Mouse (Mus musculus) forebrain, embryonic 12.5 days (tissue): ENCODE results near the gene Fgfr1op2. TPM values are rescaled to one million over a fixed set of nuclear protein-coding genes. Genes with fewer than 3 reads are reported as not detected.

ENCODE experiments used
- ATAC-seq: fragments of 200-750 bp; cut with Nextera tagmentation; 2 replicates; pipeline ENCODE4 v1.8.0; 2017; ENCODE audit warnings: moderate TSS enrichment; ENCODE audit not compliant: low FRiP score
- H3K27ac ChIP-seq: fragments of 300-500 bp; sonication (generic); 2 replicates; pipeline ENCODE4 v1.5.1; 2016; ENCODE audit warnings: mild to moderate bottlenecking
- H3K27me3 ChIP-seq: fragments of 300-500 bp; sonication (generic); 2 replicates; pipeline ENCODE4 v1.6.1; 2016; ENCODE audit warnings: mild to moderate bottlenecking
- H3K36me3 ChIP-seq: fragments of 300-500 bp; sonication (generic); replicated peaks from 2 replicates; pipeline ENCODE4 v1.6.1; 2016; ENCODE audit warnings: mild to moderate bottlenecking
- H3K4me1 ChIP-seq: fragments of 300-500 bp; sonication (generic); 2 replicates; pipeline ENCODE4 v1.6.1; 2016
- H3K4me2 ChIP-seq: fragments of 300-500 bp; sonication (generic); 2 replicates; pipeline ENCODE4 v1.6.1; 2016; ENCODE audit warnings: mild to moderate bottlenecking, moderate library complexity
- H3K4me3 ChIP-seq: fragments of 300-500 bp; sonication (generic); replicated peaks from 2 replicates; pipeline ENCODE4 v1.5.1; 2016; ENCODE audit warnings: mild to moderate bottlenecking
- H3K9ac ChIP-seq: fragments of 300-500 bp; sonication (generic); 2 replicates; pipeline ENCODE4 v1.6.1; 2016; ENCODE audit warnings: mild to moderate bottlenecking
- H3K9me3 ChIP-seq: fragments of 300-500 bp; sonication (generic); 2 replicates; pipeline ENCODE4 v1.6.1; 2016
- WGBS: fragments of 180-500 bp; shearing (Covaris S2); methylation state at CpG from one replicate; pipeline ENCODE4 v1.1.7; 2016; 5-methylcytosine and 5-hydroxymethylcytosine counted together
- polyA plus RNA-seq: library from polyadenylated mRNA; unstranded; fragments of >200 nt; fragmentation: Nextera tagmentation; extraction: Ambion mirVana; gene quantifications from 2 replicates; pipeline ENCODE4 v1.2.1, GENCODE M21; 2016

The Fgfr1op2 gene
- 74.9 and 77.4 TPM in 2 replicates for polyA plus RNA-seq

DNA sequence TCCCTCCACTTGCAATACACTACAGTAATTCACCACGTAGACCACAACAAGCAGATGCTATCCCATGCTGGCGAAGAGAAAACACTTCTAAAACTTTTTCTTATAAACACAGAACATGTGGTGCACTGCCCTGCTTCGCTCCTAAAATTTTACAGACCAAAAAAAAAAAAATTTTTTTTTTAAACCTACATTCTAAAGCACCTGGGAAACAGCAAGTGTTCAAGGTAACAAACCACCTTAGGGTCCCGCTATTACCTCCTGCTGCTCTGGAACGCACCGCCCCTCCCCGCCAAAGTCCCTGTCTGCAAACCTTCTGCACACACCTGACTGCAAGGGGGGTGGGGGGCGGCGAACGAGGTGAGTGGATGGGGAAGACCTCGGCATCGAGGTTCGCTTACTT, at the start of gene Fgfr1op2:
Gene Fgfr1op2, plus strand, starts transcription at position 301 of the 400 bp plus-strand sequence.
- ATAC-seq: no peak
- Histone ChIP-seq H3K27ac (peak within 1 kb of the TSS; percentile 96), H3K4me3 (peak within 1 kb of the TSS; percentile 93), H3K9me3 (no peaks in the 10 kb centered on the region), H3K4me1 (peaks cover 31% of the 10 kb centered on the region), H3K4me2 (peak within 1 kb of the TSS; percentile 79), H3K27me3 (no peaks in the 10 kb centered on the region), H3K9ac (peak within 1 kb of the TSS; percentile 88), H3K36me3 (no peaks in the 10 kb centered on the region)
- 1% methylated on average over 13 of the region's 13 CpGs for WGBS

DNA sequence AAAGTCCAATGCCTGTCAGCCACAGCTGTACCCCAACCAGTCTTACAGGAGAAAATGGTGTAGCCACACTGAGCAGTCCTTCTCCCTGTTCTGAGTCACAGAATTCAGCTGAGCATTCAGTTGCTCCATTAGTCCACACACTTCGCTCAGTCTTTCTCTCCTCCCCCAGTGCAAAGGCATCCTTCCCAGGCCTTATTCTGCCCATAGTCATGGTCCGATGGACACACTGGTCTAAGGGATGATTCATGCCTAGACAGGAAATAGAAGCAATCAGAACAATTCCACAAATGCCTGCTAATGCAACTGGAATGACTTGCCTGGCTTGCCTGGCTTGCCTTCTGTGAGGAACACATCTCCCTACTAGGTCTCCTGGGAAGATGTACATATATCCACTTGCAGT, 49.5 kb upstream of the Fgfr1op2 start:
- WGBS: 89% methylated on average over 2 of the region's 2 CpGs
- ATAC-seq: no peak
- H3K27ac ChIP-seq: no peak overlapping the region
- H3K27me3 ChIP-seq: no peaks in the 10 kb centered on the region
- no peaks in the 10 kb centered on the region for H3K36me3 ChIP-seq
- H3K4me2 ChIP-seq: no peak overlapping the region
- no peaks in the 10 kb centered on the region; the same call in 1 of the 2 replicates for H3K9me3 ChIP-seq
- H3K4me3 ChIP-seq: no peak overlapping the region
- H3K4me1 ChIP-seq: no peaks in the 10 kb centered on the region
- H3K9ac ChIP-seq: no peak overlapping the region

DNA sequence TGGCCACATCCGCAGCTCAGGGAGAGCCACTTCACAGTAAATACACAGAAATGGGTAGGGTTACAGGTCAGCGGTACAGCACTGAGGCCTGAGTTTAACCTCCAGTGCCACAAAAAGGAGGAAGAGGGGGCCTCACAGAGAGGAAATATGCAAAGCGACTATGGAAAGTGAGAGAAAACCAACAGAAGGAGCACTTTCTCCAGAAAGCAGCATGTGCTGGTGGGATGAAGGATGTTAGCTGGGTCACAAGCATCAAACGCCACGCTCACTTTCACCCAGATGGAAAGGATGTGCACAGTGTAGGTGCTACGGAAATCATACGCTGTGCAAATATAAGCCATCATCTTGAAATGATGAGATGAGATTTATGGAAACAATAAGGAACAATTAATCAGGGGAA, 46.6 kb upstream of the Fgfr1op2 start:
- no peak overlapping the region for H3K4me2 ChIP-seq
- no peak overlapping the region for H3K9ac ChIP-seq
- no peak overlapping the region for H3K4me3 ChIP-seq
- WGBS: 84% methylated on average over 7 of the region's 7 CpGs
- H3K36me3 ChIP-seq: no peaks in the 10 kb centered on the region
- no peak for ATAC-seq
- no peaks in the 10 kb centered on the region for H3K27me3 ChIP-seq
- H3K27ac ChIP-seq: no peak overlapping the region
- no peaks in the 10 kb centered on the region for H3K9me3 ChIP-seq
- no peaks in the 10 kb centered on the region for H3K4me1 ChIP-seq

DNA sequence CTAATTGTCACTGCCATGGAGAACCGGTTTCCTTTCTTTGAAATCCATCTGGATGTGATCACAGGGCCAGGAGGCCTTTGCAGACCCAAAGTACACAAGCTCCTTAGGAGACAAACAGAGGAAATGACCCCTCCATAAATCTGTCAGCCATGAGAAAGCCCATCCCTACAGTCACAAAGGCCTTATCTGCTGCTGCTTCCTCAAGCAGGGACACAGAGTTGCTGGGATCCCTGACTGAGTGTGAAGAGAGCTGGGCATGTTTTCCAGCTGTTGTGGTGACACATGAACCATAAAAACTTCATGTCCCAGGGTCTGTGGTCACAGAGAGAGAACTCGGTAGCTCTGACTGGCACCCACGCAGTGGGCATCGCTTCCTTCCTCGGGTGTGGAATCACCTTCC, 46.2 kb upstream of the Fgfr1op2 start:
- Histone ChIP-seq H3K9me3 (no peaks in the 10 kb centered on the region), H3K27me3 (no peaks in the 10 kb centered on the region), H3K4me1 (no peaks in the 10 kb centered on the region), H3K4me3 (no peak overlapping the region), H3K9ac (no peak overlapping the region), H3K36me3 (no peaks in the 10 kb centered on the region), H3K4me2 (no peak overlapping the region), H3K27ac (no peak overlapping the region)
- ATAC-seq: no peak
- 94% methylated on average over 5 of the region's 5 CpGs for WGBS

DNA sequence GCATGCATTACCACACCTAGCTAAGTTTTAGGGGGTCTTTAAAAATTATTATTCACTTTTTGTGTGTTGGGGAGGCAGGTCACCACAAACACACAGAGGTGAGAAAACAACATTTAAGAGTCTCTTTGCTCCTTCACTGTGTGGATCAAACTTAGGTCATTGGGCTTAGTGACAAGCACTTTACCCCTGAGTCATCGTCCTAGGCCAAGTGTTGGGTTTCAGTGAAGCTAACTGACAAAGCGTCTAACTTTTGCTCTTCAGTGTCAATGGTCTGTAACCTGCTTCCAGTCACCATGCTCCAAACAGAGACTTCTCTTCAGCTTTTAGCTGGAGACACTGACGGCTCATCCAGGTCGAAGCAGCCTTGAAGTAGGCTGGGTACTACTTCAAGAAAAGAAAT, 43.9 kb upstream of the Fgfr1op2 start:
- Histone ChIP-seq H3K27me3 (no peaks in the 10 kb centered on the region), H3K4me3 (no peak overlapping the region), H3K4me1 (no peaks in the 10 kb centered on the region), H3K27ac (no peak overlapping the region), H3K9ac (no peak overlapping the region), H3K9me3 (no peaks in the 10 kb centered on the region), H3K4me2 (no peak overlapping the region), H3K36me3 (no peaks in the 10 kb centered on the region)
- 89% methylated on average over 4 of the region's 4 CpGs for WGBS
- ATAC-seq: no peak

DNA sequence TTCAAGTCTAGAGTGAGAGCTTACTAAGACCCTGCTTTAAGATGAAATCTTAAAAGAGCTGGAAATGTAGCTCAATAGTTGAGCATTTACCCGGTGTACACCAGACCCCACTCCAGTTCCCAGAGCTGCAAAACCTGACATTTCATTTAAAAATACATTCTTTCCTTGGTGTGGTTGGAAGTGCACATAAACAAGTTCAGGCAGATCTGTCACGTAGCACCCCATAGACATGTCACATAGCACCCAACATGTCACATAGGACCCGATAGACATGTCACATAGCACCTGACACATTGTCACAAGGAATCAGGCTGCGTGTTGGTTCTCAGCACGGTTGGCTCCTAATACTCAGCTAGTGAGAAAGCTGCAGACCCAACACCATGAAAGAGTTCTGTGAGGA, 41.5 kb upstream of the Fgfr1op2 start:
- H3K4me2 ChIP-seq: no peak overlapping the region
- no peaks in the 10 kb centered on the region for H3K27me3 ChIP-seq
- no peaks in the 10 kb centered on the region for H3K36me3 ChIP-seq
- ATAC-seq: no peak
- H3K9me3 ChIP-seq: no peaks in the 10 kb centered on the region
- no peak overlapping the region for H3K4me3 ChIP-seq
- no peak overlapping the region for H3K9ac ChIP-seq
- no peaks in the 10 kb centered on the region for H3K4me1 ChIP-seq
- WGBS: 96% methylated on average over 5 of the region's 5 CpGs
- H3K27ac ChIP-seq: no peak overlapping the region

DNA sequence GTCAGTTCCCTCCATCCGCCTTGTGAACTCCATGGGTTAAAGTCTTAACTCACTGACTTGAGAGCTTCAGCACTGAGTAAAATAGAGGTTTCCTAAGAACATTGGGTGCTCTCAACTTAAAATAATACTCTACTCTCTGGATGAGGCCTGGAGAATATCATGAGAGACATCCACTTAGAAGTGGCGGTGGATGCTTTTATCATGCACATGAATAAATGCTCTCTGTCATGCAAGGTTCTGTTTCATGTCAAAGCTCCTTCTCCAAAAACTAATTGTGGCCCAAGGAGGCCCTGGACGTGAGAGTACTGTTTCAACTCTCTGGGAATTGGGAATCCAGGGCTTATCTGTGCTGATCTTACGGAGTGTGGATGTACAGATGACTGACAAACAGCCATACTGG, 39.9 kb upstream of the Fgfr1op2 start:
- H3K9ac ChIP-seq: no peak overlapping the region
- no peak overlapping the region for H3K4me3 ChIP-seq
- ATAC-seq: no peak
- no peaks in the 10 kb centered on the region for H3K27me3 ChIP-seq
- no peaks in the 10 kb centered on the region for H3K36me3 ChIP-seq
- no peak overlapping the region for H3K4me2 ChIP-seq
- H3K9me3 ChIP-seq: no peaks in the 10 kb centered on the region
- no peak overlapping the region for H3K27ac ChIP-seq
- H3K4me1 ChIP-seq: no peaks in the 10 kb centered on the region
- WGBS: 90% methylated on average over 4 of the region's 4 CpGs

DNA sequence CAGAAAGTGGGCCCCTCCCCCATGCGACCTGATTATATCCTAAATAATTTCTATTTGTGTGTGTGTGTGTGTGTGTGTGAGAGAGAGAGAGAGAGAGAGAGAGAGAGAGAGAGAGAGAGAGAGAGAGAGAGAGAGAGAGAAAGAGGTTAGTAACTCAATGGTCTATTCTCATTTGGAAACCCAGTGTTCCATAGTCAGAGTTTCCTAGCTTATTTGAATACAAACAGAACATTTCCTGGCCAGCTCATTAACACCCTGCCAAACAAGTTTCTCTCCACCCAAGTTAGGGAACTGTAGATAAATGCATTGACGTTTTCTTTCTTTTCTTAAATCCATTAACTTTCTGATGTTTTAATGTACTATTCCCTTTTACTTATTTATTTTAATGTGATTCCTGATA, 38.9 kb upstream of the Fgfr1op2 start:
- H3K27me3 ChIP-seq: no peaks in the 10 kb centered on the region

DNA sequence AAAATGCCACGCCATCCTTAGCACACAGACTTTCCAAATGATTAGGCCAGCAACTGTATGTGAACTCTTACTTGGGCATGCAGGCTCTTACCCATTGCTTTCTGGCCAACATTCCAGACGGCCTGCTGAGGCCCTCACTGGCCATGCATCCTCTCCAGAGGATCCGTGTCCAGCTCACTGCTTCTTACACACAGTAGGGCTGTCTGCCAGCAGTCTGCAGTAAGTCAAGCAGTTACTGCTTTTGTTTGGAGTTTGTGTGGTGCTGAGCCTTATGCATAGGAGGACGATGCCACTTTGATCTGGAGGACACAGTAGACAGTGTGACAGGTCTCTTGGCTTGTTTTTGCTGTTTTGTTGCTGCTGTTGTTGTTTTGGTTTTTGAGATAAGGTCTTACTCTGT, 38.3 kb upstream of the Fgfr1op2 start:
- Histone ChIP-seq H3K27me3 (no peaks in the 10 kb centered on the region), H3K27ac (no peak overlapping the region), H3K4me1 (no peaks in the 10 kb centered on the region), H3K4me2 (no peak overlapping the region), H3K4me3 (no peak overlapping the region), H3K9me3 (no peaks in the 10 kb centered on the region), H3K36me3 (no peaks in the 10 kb centered on the region), H3K9ac (no peak overlapping the region)
- 63% methylated on average over 4 of the region's 4 CpGs for WGBS
- ATAC-seq: no peak

More for the DNA sequence above, 38.9 kb upstream of the Fgfr1op2 start:
- Histone ChIP-seq H3K4me3 (no peak overlapping the region), H3K9me3 (no peaks in the 10 kb centered on the region), H3K27ac (no peak overlapping the region), H3K36me3 (no peaks in the 10 kb centered on the region), H3K9ac (no peak overlapping the region), H3K4me2 (no peak overlapping the region), H3K4me1 (no peaks in the 10 kb centered on the region)
- ATAC-seq: no peak
- WGBS: 67% methylated on average over 2 of the region's 2 CpGs

DNA sequence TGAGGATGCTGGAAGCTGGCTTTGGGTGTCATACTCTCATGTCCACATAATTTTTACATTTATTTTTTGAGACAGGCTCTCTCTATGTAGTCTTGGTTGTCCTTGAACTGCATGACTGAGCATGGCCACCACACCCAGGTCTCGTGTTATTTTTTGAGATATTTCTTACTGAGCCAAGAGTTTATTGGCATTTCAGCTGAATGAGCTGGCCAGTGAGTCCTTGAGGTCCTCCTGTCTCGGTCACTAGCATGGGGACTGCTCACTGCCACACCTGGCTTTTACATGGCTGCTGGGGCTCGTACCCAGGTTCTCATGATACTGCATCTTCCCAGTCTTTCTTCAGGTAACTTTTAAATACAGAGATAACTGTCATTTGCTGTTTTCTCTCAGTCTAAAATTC, 36.6 kb upstream of the Fgfr1op2 start:
- WGBS: 86% methylated on average over 3 of the region's 3 CpGs
- Histone ChIP-seq H3K4me3 (no peak overlapping the region), H3K27ac (no peak overlapping the region), H3K9me3 (no peaks in the 10 kb centered on the region), H3K4me2 (no peak overlapping the region), H3K9ac (no peak overlapping the region), H3K27me3 (no peaks in the 10 kb centered on the region), H3K36me3 (no peaks in the 10 kb centered on the region; the same call in 1 of the 2 replicates), H3K4me1 (no peaks in the 10 kb centered on the region)
- ATAC-seq: no peak

DNA sequence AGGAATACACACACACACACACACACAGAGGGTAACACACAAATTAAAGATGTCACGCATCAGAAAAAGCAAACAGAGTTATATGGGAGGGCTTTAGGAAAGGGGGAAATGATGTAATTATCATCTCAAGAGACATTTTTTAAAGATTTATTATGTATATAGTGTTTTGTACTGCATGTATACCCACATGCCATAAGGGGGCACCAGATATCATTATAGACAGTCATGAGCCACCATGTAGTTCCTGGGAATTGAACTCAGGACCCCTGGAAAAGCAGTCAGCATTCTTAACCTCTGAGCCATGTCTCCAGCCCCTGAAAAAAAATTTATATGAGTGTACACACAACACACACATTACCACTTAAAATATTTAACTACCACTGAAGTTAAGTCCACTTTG, 32.4 kb upstream of the Fgfr1op2 start:
- Histone ChIP-seq H3K36me3 (peaks cover 30% of the 10 kb centered on the region), H3K4me1 (no peaks in the 10 kb centered on the region), H3K9ac (no peak overlapping the region), H3K27me3 (no peaks in the 10 kb centered on the region), H3K27ac (no peak overlapping the region), H3K4me2 (no peak overlapping the region), H3K4me3 (no peak overlapping the region), H3K9me3 (no peaks in the 10 kb centered on the region)
- no peak for ATAC-seq
- 93% methylated on average over 1 of the region's 1 CpGs for WGBS

DNA sequence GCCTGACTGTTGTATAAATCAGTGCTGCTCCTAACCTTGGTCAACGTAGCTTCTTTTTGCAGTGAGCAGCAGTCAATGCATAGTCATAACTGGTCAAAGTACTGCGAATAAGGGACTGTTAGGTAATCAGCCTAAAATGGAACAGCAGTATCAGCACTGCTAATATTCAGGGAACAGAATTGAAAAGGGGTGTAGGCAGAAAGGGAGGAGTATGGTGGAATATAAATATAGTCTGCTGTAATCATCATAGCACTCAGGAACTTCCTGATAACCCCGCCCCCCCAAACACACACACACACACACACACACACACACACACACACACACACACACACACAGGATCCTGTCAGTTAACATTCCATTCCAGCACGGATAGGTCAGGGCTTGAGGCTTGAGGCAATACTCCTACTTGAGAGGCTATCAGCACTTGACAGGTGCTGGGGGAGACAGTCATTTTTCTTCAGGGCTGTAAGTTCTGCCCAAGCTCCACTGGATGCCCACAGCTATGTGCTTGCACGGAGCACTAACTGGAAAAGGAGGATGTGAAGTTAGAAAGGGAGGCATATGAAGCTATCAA, 31.6 kb upstream of the Fgfr1op2 start:
- no peak overlapping the region for H3K4me2 ChIP-seq
- no peak overlapping the region for H3K9ac ChIP-seq
- H3K4me3 ChIP-seq: no peak overlapping the region
- no peak for ATAC-seq
- peaks cover 36% of the 10 kb centered on the region for H3K36me3 ChIP-seq
- H3K9me3 ChIP-seq: no peaks in the 10 kb centered on the region
- WGBS: 92% methylated on average over 5 of the region's 5 CpGs
- H3K27me3 ChIP-seq: no peaks in the 10 kb centered on the region
- H3K27ac ChIP-seq: no peak overlapping the region
- no peaks in the 10 kb centered on the region for H3K4me1 ChIP-seq

DNA sequence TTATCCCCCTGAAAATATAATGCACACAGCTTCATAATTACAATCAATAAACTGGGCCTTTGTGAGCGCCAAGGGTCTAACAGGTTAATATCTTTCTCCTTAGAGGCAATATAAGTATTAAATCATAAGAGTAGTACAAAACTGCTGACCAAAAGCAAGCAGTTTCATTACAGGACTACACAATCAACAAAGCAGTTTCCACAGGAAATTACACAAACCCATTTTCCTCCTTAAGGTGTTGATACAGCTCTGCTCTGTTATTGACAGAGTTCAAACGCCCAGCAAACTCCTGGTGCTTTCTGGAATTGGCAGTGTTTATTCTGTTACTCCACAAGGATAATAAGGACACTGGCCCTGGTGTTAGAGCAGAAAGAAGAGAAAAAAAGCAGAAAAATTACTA, 26.6 kb upstream of the Fgfr1op2 start:
- H3K36me3 ChIP-seq: peaks cover 78% of the 10 kb centered on the region
- no peaks in the 10 kb centered on the region for H3K9me3 ChIP-seq
- no peak for ATAC-seq
- H3K27ac ChIP-seq: no peak overlapping the region
- no peak overlapping the region for H3K4me2 ChIP-seq
- H3K4me3 ChIP-seq: no peak overlapping the region
- no peaks in the 10 kb centered on the region for H3K27me3 ChIP-seq
- no peaks in the 10 kb centered on the region for H3K4me1 ChIP-seq
- 86% methylated on average over 2 of the region's 2 CpGs for WGBS
- H3K9ac ChIP-seq: no peak overlapping the region
